Mouse (Mus musculus) cerebellum, adult 2 months (tissue): ENCODE data around the gene Prickle3.

Source experiments
- CTCF ChIP-seq: fragments of 200-500 bp; IDR thresholded peaks from 2 replicates; pipeline ENCODE4 v1.5.1; 2011; ENCODE audit warnings: low read depth, mild to moderate bottlenecking, control low read depth, low read length, moderate library complexity, borderline replicate concordance; ENCODE audit not compliant: insufficient read depth
- POLR2A ChIP-seq: fragments of 200-500 bp; IDR thresholded peaks from 2 replicates; pipeline ENCODE4 v1.6.1; 2011; ENCODE audit warnings: low read length, control low read depth, borderline replicate concordance; ENCODE audit not compliant: insufficient read depth

- TF ChIP-seq POLR2A (no peak), CTCF (no peak)
Observed at GRCm38 (mm10) chrX:7690486-7690885, 33.4 kb downstream of the Prickle3 start.
